Mouse (Mus musculus): ENCODE measurements at regions not wholly inside any gene's neighbourhood (a gene's known extent, or its start where the extent isn't known, plus 50 kb on each side); places are given as distances from the start of the nearest gene placed in this dataset.

DNA sequence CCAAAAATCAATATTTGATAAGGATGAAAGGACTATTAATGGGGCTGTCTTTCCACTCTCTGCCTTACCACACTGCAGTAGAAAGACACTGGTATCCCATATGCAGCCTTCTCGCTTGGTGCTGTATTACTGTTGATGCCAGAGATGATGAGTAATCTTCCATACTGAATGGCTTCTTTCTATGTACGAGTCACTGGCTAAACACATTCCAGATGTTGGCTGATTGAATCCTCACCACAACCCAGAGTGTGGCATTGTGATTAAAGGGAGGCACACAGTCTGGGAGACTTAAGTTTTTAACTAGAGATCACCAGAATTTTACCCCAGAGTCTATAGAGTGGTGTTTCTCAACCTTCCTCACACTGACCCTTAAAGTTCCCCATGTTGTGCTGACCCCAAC, 84.9 kb upstream of the Ank start:
- Histone ChIP-seq H3K9ac (replicated peaks; ENCODE audit: low read length) (no peak overlapping the region), H3K27ac (replicated peaks; ENCODE audit: low read depth, low read length) (no peak overlapping the region), H3K4me1 (ENCODE audit: control insufficient read depth, insufficient read depth, low read length) (no peaks in the 10 kb centered on the region), H3K4me3 (ENCODE audit: low read depth, low read length) (no peak overlapping the region), H3K9me3 (replicated peaks; ENCODE audit: control insufficient read depth, low read length) (no peaks in the 10 kb centered on the region), H3K36me3 (replicated peaks; ENCODE audit: control insufficient read depth, insufficient read depth, low read depth, low read length) (no peaks in the 10 kb centered on the region), H3K27me3 (ENCODE audit: control insufficient read depth, insufficient read depth, low read length) (no peaks in the 10 kb centered on the region), H3K4me2 (ENCODE audit: low read depth, low read length) (no peak overlapping the region)
- WGBS, result 23% methylated on average over 2 of the region's 2 CpGs
- peak; percentile 67 for DNase-seq (ENCODE audit: low spot score)
- ATAC-seq (replicated peaks; ENCODE audit: insufficient number of reproducible peaks, low FRiP score, low TSS enrichment, low read depth), result no peak

DNA sequence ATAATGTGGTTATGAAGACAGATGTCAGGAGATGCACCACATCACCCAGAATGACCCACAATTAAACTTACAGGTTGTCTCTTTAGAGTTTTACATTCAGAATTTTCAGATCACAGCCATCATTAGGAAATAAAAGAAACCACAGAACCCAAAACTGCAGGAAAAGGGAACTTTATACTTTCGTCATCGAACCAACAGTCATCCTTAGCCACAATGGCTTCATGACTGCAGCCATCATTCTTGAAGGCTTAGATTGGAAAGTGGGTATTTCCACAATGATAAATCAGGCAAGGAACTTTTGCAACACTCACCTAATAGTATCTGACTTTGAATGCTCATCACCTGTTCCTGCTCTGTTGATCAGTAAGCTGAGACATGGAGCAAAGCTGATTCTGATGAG, 75.9 kb upstream of the Ank start:
- ATAC-seq (replicated peaks; ENCODE audit: insufficient number of reproducible peaks, low FRiP score, low TSS enrichment, low read depth), result no peak
- Histone ChIP-seq H3K4me3 (ENCODE audit: low read depth, low read length) (no peak overlapping the region), H3K4me1 (ENCODE audit: control insufficient read depth, insufficient read depth, low read length) (no peaks in the 10 kb centered on the region), H3K9me3 (replicated peaks; ENCODE audit: control insufficient read depth, low read length) (no peaks in the 10 kb centered on the region), H3K9ac (replicated peaks; ENCODE audit: low read length) (no peak overlapping the region), H3K4me2 (ENCODE audit: low read depth, low read length) (no peak overlapping the region), H3K27me3 (ENCODE audit: control insufficient read depth, insufficient read depth, low read length) (no peaks in the 10 kb centered on the region), H3K27ac (replicated peaks; ENCODE audit: low read depth, low read length) (no peak overlapping the region), H3K36me3 (replicated peaks; ENCODE audit: control insufficient read depth, insufficient read depth, low read depth, low read length) (no peaks in the 10 kb centered on the region)
- DNase-seq (ENCODE audit: low spot score), result no peak
- 99% methylated on average over 2 of the region's 2 CpGs for WGBS

DNA sequence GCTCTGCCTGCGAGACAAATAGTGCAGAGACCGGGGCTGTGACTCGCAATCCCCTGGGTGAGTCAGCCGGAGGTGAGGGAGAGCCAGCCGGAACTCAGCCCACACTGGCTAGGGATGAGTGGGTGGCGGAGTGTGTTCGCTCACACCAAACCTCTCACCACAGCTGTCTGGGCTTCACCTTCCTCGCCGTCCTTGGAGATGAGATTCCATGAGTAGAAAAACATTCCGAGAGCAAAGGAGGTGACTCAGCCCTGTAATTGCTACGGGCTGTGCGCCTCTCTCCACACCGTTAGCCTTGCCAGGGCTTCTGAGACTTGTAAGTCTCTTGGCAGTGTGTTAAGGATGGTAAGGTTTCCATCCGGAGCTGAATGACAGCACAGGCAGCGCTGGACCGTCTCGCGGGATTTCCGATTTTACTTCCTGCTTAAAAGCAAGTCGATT, 60.7 kb upstream of the Ank start:
- H3K4me2 ChIP-seq (ENCODE audit: low read depth, low read length), result no peak overlapping the region
- H3K9me3 ChIP-seq (replicated peaks; ENCODE audit: control insufficient read depth, low read length), result no peaks in the 10 kb centered on the region
- no peak for ATAC-seq (replicated peaks; ENCODE audit: insufficient number of reproducible peaks, low FRiP score, low TSS enrichment, low read depth)
- DNase-seq (ENCODE audit: low spot score), result peak; percentile 12
- H3K4me3 ChIP-seq (ENCODE audit: low read depth, low read length), result no peak overlapping the region
- H3K4me1 ChIP-seq (ENCODE audit: control insufficient read depth, insufficient read depth, low read length), result no peaks in the 10 kb centered on the region
- H3K27ac ChIP-seq (replicated peaks; ENCODE audit: low read depth, low read length), result no peak overlapping the region
- H3K36me3 ChIP-seq (replicated peaks; ENCODE audit: control insufficient read depth, insufficient read depth, low read depth, low read length), result no peaks in the 10 kb centered on the region
- no peak overlapping the region for H3K9ac ChIP-seq (replicated peaks; ENCODE audit: low read length)
- 76% methylated on average over 20 of the region's 20 CpGs for WGBS
- no peaks in the 10 kb centered on the region for H3K27me3 ChIP-seq (ENCODE audit: control insufficient read depth, insufficient read depth, low read length)

DNA sequence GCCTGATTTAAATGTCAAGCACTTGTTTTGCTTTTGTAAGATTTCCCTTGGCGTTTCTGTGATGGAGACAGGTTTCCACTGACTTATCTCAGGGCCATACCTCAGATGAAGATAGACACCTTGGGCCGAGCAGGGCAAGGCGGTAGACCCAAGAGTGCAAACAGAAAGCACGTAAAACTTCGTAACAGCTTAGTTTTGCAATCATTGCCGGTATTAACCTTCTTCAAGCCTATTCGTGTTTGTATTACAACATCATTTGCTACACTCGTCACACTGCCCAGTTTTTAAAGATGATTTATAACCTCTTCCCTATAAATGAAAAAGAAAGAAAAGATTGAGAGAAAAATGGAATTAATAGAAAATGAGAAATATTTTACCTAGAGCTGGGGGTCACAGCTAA, 56.6 kb upstream of the Ank start:
- no peak overlapping the region for H3K4me2 ChIP-seq (ENCODE audit: low read depth, low read length)
- H3K9ac ChIP-seq (replicated peaks; ENCODE audit: low read length), result no peak overlapping the region
- DNase-seq (ENCODE audit: low spot score), result no peak
- 91% methylated on average over 8 of the region's 8 CpGs for WGBS
- ATAC-seq (replicated peaks; ENCODE audit: insufficient number of reproducible peaks, low FRiP score, low TSS enrichment, low read depth), result no peak
- H3K9me3 ChIP-seq (replicated peaks; ENCODE audit: control insufficient read depth, low read length), result no peaks in the 10 kb centered on the region
- H3K4me3 ChIP-seq (ENCODE audit: low read depth, low read length), result no peak overlapping the region
- no peaks in the 10 kb centered on the region for H3K4me1 ChIP-seq (ENCODE audit: control insufficient read depth, insufficient read depth, low read length)
- no peak overlapping the region for H3K27ac ChIP-seq (replicated peaks; ENCODE audit: low read depth, low read length)
- H3K27me3 ChIP-seq (ENCODE audit: control insufficient read depth, insufficient read depth, low read length), result no peaks in the 10 kb centered on the region
- no peaks in the 10 kb centered on the region for H3K36me3 ChIP-seq (replicated peaks; ENCODE audit: control insufficient read depth, insufficient read depth, low read depth, low read length)

DNA sequence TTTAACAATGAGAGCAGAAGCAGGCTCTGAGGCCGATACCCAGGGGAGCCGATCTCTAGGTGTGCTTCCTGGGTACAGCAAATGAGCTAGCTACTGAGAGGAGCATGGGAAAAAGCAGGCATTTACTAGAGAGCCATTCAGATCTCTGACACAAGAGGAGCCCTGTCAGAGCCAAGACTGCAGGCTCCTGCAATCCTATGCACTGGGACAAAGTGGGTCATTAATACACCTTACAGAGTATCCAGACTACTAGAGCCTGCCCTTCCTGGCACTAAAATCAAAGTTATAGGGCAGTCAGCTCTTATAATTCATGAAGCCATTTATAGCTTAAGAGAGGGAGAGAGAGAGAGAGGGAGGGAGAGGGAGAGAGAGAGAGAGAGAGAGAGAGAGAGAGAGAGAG, 54.2 kb upstream of the Ank start:
- 90% methylated on average over 2 of the region's 2 CpGs for WGBS
- H3K27me3 ChIP-seq (ENCODE audit: control insufficient read depth, insufficient read depth, low read length), result no peaks in the 10 kb centered on the region
- no peak overlapping the region for H3K9ac ChIP-seq (replicated peaks; ENCODE audit: low read length)
- ATAC-seq (replicated peaks; ENCODE audit: insufficient number of reproducible peaks, low FRiP score, low TSS enrichment, low read depth) (no peak), DNase-seq (ENCODE audit: low spot score) (no peak)
- H3K9me3 ChIP-seq (replicated peaks; ENCODE audit: control insufficient read depth, low read length), result no peaks in the 10 kb centered on the region
- H3K4me2 ChIP-seq (ENCODE audit: low read depth, low read length), result no peak overlapping the region
- no peaks in the 10 kb centered on the region for H3K36me3 ChIP-seq (replicated peaks; ENCODE audit: control insufficient read depth, insufficient read depth, low read depth, low read length)
- no peak overlapping the region for H3K4me3 ChIP-seq (ENCODE audit: low read depth, low read length)
- no peak overlapping the region for H3K27ac ChIP-seq (replicated peaks; ENCODE audit: low read depth, low read length)
- no peaks in the 10 kb centered on the region for H3K4me1 ChIP-seq (ENCODE audit: control insufficient read depth, insufficient read depth, low read length)

DNA sequence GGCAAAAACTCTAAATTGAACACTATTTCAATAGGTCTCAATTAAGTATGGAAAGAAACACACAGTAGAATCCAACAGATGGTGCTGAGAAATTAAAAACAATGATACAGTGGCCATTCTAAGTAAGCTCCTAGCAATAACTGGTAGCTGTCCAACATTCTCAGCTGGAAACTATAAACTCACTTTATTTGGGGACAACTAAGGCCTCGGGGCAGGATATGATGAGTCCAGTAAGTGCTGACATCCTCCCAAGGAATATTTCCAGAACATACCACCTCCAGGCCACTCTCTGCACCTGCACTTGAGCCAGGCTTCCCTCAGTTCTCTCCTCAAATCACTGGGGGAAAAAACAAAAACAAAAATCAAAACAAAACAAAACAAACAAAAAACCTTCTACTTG, 53.7 kb upstream of the Ank start:
- no peaks in the 10 kb centered on the region for H3K27me3 ChIP-seq (ENCODE audit: control insufficient read depth, insufficient read depth, low read length)
- 66% methylated on average over 1 of the region's 1 CpGs for WGBS

DNA sequence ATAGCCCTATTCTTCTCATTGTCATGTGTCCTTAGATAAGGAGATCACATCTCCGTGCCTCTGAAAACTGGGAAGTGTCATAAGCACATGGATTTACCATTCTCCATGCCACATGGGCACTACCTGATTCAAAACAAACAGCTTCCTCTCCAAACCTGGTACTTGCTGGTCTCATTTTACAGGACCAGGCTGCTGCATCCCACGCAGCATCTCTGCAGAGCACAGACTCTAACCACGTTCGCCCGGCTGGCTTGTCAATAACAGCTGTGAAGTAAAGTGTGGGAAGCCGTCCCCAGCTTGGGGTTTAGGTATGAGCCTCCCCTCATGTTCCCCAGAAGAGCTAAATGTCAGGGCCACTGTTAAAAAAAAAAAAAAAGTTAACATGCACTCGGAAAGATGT, 53.0 kb upstream of the Ank start:
- no peaks in the 10 kb centered on the region for H3K36me3 ChIP-seq (replicated peaks; ENCODE audit: control insufficient read depth, insufficient read depth, low read depth, low read length)
- 87% methylated on average over 7 of the region's 7 CpGs for WGBS
- no peaks in the 10 kb centered on the region for H3K4me1 ChIP-seq (ENCODE audit: control insufficient read depth, insufficient read depth, low read length)
- no peak overlapping the region for H3K4me2 ChIP-seq (ENCODE audit: low read depth, low read length)
- ATAC-seq (replicated peaks; ENCODE audit: insufficient number of reproducible peaks, low FRiP score, low TSS enrichment, low read depth) (no peak), DNase-seq (ENCODE audit: low spot score) (no peak)
- H3K27ac ChIP-seq (replicated peaks; ENCODE audit: low read depth, low read length), result no peak overlapping the region
- H3K9me3 ChIP-seq (replicated peaks; ENCODE audit: control insufficient read depth, low read length), result no peaks in the 10 kb centered on the region
- no peak overlapping the region for H3K9ac ChIP-seq (replicated peaks; ENCODE audit: low read length)
- H3K27me3 ChIP-seq (ENCODE audit: control insufficient read depth, insufficient read depth, low read length), result no peaks in the 10 kb centered on the region
- H3K4me3 ChIP-seq (ENCODE audit: low read depth, low read length), result no peak overlapping the region

More for the DNA sequence above, 53.7 kb upstream of the Ank start:
- Histone ChIP-seq H3K4me2 (ENCODE audit: low read depth, low read length) (no peak overlapping the region), H3K36me3 (replicated peaks; ENCODE audit: control insufficient read depth, insufficient read depth, low read depth, low read length) (no peaks in the 10 kb centered on the region), H3K27ac (replicated peaks; ENCODE audit: low read depth, low read length) (no peak overlapping the region), H3K4me3 (ENCODE audit: low read depth, low read length) (no peak overlapping the region), H3K4me1 (ENCODE audit: control insufficient read depth, insufficient read depth, low read length) (no peaks in the 10 kb centered on the region), H3K9me3 (replicated peaks; ENCODE audit: control insufficient read depth, low read length) (no peaks in the 10 kb centered on the region), H3K9ac (replicated peaks; ENCODE audit: low read length) (no peak overlapping the region)
- ATAC-seq (replicated peaks; ENCODE audit: insufficient number of reproducible peaks, low FRiP score, low TSS enrichment, low read depth) (no peak), DNase-seq (ENCODE audit: low spot score) (no peak)

DNA sequence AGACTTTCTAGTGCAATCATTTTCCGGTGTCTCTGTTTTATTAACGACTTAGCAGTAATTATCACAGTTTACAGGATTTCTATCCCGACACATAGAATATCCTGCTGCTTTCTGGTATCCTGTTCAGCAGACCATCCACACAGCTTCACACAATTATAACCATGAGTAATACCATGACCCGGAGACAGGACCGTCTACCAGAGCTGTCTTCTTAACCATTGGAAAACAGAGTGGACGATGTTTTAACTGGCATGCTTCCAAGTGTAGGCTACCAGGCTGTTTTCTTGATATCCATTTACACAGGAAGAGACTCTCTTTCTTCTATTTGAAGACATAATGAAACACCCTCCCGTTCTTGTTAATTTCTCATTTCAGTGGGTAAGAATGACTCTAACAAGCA, 51.7 kb upstream of the Ank start:
- Histone ChIP-seq H3K9me3 (replicated peaks; ENCODE audit: control insufficient read depth, low read length) (no peaks in the 10 kb centered on the region), H3K4me1 (ENCODE audit: control insufficient read depth, insufficient read depth, low read length) (no peaks in the 10 kb centered on the region), H3K27ac (replicated peaks; ENCODE audit: low read depth, low read length) (no peak overlapping the region), H3K27me3 (ENCODE audit: control insufficient read depth, insufficient read depth, low read length) (no peaks in the 10 kb centered on the region), H3K4me2 (ENCODE audit: low read depth, low read length) (no peak overlapping the region), H3K36me3 (replicated peaks; ENCODE audit: control insufficient read depth, insufficient read depth, low read depth, low read length) (no peaks in the 10 kb centered on the region), H3K9ac (replicated peaks; ENCODE audit: low read length) (no peak overlapping the region), H3K4me3 (ENCODE audit: low read depth, low read length) (no peak overlapping the region)
- DNase-seq (ENCODE audit: low spot score) (no peak), ATAC-seq (replicated peaks; ENCODE audit: insufficient number of reproducible peaks, low FRiP score, low TSS enrichment, low read depth) (no peak)
- WGBS, result 76% methylated on average over 7 of the region's 7 CpGs

Data from embryonic facial prominence, embryonic 11.5 days (tissue).